Mouse (Mus musculus): ENCODE data around the gene Matk. TPM values are rescaled to one million over a fixed set of nuclear protein-coding genes. Genes with fewer than 3 reads are reported as not detected.

Gene Matk
- total RNA-seq, 2 experiments from 2014 or later: 0.15 to 0.31 TPM

- H3K27ac ChIP-seq: no peak within 1 kb of the TSS
- intact Hi-C loops (cut with DNase I): no loop called here
- TF ChIP-seq CTCF (IDR thresholded peaks at IDR 0.05): peak; percentile 52
- no peak within 1 kb of the TSS for H3K4me3 ChIP-seq
- DNase-seq: no peak
Measured at GRCm38 (mm10) chr10:81230438-81231332, 22.1 kb upstream of the Matk start, which contains the start of gene Atcay. Gene Atcay, minus strand, starts transcription at chr10:81230833.

GRCm38 (mm10) chr10:81231436-81231835 is 21.3 kb upstream of the Matk start:
- Histone ChIP-seq H3K27ac (no peak overlapping the region), H3K4me3 (no peak overlapping the region)
- intact Hi-C loops (cut with DNase I): no loop called here
- DNase-seq: no peak
- no peak for TF ChIP-seq CTCF (IDR thresholded peaks at IDR 0.05)

- intact Hi-C loops (cut with DNase I): no loop called here
- TF ChIP-seq CTCF (IDR thresholded peaks at IDR 0.05): no peak
- H3K4me3 ChIP-seq: peak within 1 kb of the TSS; percentile 82
- peak; percentile 93 for DNase-seq
- peak within 1 kb of the TSS; percentile 85 for H3K27ac ChIP-seq
Measured at GRCm38 (mm10) chr10:81232580-81233225, 20.0 kb upstream of the Matk start, which contains the start of gene Zfr2. Gene Zfr2, plus strand, starts transcription at chr10:81233155.

GRCm38 (mm10) chr10:81233226-81233585 is 19.5 kb upstream of the Matk start:
- Histone ChIP-seq H3K27ac (peak overlapping the region; percentile 85), H3K4me3 (peak overlapping the region; percentile 82)
- intact Hi-C loops (cut with DNase I): no loop called here
- no peak for DNase-seq
- TF ChIP-seq CTCF (IDR thresholded peaks at IDR 0.05): no peak

GRCm38 (mm10) chr10:81234206-81234605 is 18.5 kb upstream of the Matk start:
- intact Hi-C loops (cut with DNase I): no loop called here
- H3K27ac ChIP-seq: no peak overlapping the region

GRCm38 (mm10) chr10:81236471-81237268 is 16.1 kb upstream of the Matk start:
- intact Hi-C loops (cut with DNase I): no loop called here
- Histone ChIP-seq H3K4me3 (no peak overlapping the region), H3K27ac (no peak overlapping the region)
- TF ChIP-seq CTCF (IDR thresholded peaks at IDR 0.05): no peak
- DNase-seq: peak; percentile 15

More at GRCm38 (mm10) chr10:81234206-81234605, 18.5 kb upstream of the Matk start:
- DNase-seq: no peak
- H3K4me3 ChIP-seq: no peak overlapping the region
- no peak for TF ChIP-seq CTCF (IDR thresholded peaks at IDR 0.05)

- H3K4me3 ChIP-seq: no peak overlapping the region
- H3K27ac ChIP-seq: no peak overlapping the region
- intact Hi-C loops (cut with DNase I): no loop called here
- no peak for TF ChIP-seq CTCF (IDR thresholded peaks at IDR 0.05)
- peak; percentile 33 for DNase-seq
Measured at GRCm38 (mm10) chr10:81238618-81239017, 14.1 kb upstream of the Matk start.

- DNase-seq: peak; percentile 59
- Histone ChIP-seq H3K27ac (no peak overlapping the region), H3K4me3 (no peak overlapping the region)
- intact Hi-C loops (cut with DNase I): no loop called here
- TF ChIP-seq CTCF (IDR thresholded peaks at IDR 0.05): peak; percentile 66
Measured at GRCm38 (mm10) chr10:81240876-81241275, 11.9 kb upstream of the Matk start.

GRCm38 (mm10) chr10:81242021-81242420 is 10.7 kb upstream of the Matk start:
- Histone ChIP-seq H3K27ac (no peak overlapping the region), H3K4me3 (no peak overlapping the region)
- no peak for TF ChIP-seq CTCF (IDR thresholded peaks at IDR 0.05)
- intact Hi-C loops (cut with DNase I): no loop called here
- no peak for DNase-seq

GRCm38 (mm10) chr10:81244146-81244545 is 8.6 kb upstream of the Matk start:
- intact Hi-C loops (cut with DNase I): no loop called here
- Histone ChIP-seq H3K27ac (no peak overlapping the region), H3K4me3 (no peak overlapping the region)
- no peak for TF ChIP-seq CTCF (IDR thresholded peaks at IDR 0.05)
- DNase-seq: no peak

GRCm38 (mm10) chr10:81244595-81244994 is 8.1 kb upstream of the Matk start:
- no peak; the same call in 1 of the 2 replicates for TF ChIP-seq CTCF (IDR thresholded peaks at IDR 0.05)
- intact Hi-C loops (cut with DNase I): no loop called here
- peak; percentile 86 for DNase-seq
- H3K4me3 ChIP-seq: no peak overlapping the region
- no peak overlapping the region for H3K27ac ChIP-seq

- no peak for TF ChIP-seq CTCF (IDR thresholded peaks at IDR 0.05)
- peak; percentile 18 for DNase-seq
- Histone ChIP-seq H3K4me3 (no peak overlapping the region), H3K27ac (no peak overlapping the region)
- intact Hi-C loops (cut with DNase I): no loop called here
Measured at GRCm38 (mm10) chr10:81245166-81245565, 7.6 kb upstream of the Matk start.
